Mouse (Mus musculus): ENCODE results near the gene Zfp541.

Gene Zfp541

DNA sequence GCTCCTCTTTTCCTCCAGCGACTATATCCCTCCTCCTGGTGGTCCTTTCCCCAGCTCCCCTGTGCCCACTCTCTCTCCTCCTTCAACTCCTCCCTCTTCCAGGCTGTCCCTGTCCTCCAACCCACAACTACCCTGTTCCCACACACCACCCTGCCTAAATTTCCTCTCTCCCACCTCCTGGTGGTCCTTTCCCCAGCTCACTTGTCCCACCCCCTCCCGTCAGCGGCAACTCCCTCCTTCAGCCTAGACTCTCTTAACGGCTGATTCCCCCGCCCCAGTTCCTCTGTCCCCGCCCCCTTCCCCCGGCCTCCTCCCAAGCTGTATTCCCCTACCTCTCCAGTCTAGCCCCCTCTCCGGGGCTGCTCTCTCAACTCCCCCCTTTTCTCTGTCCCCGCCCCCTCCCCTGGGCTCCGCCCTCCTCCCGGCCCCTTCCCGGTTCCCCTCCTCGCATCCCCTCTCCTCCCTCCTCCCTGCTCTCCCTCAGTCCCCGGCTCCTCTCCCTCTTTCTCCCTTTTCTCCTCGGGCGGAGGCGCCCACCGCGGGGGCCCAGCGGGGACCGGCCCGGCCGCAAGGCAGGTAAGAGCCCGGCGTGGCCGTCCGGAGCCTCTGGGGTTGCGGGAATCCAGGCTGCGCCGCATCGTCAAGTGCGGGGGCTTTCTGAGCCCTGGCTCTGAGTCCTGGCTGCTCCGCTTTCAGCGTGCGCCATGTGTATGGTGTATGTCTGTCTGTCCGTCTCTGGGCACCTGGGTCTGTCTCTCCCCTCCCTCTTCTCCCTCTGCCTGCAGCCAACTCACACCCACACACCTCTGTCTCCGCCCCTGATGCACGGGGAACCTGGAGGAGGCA is 68.5 kb downstream of the Zfp541 start:
- DNase-seq: peak; percentile 80

DNA sequence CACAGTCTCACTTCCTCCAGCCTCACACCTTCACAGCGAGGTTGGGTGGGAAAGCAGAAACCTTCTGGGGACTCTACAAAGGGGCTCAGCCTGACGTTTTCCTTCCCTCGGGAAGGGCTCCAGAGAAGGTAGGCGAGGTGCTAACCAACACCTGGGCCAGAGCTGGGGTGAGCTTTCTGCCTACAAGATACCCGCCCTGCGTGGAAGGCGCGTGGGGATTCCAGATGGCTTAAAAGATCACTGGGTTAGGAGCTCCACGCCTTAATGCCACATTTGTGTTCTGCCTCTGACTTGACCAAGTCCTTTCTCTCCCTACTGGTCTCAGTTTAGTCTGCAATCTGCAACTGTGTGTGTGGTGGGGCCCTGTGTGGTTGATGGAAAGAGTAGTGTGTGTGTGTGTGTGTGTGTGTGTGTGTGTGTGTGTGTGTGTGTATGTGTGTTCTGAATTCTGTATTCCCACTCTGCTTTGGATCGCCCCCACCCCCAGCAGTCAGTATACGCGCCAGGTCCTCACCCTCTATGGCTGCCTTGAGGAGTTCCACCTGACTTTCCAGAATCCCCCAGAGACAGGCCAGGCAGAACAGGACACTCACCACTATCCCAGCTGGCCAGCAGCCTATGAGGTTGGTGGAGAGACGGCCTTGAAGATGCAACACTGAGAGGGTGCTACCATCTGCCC is 69.5 kb downstream of the Zfp541 start:
- peak; percentile 69 for DNase-seq

DNA sequence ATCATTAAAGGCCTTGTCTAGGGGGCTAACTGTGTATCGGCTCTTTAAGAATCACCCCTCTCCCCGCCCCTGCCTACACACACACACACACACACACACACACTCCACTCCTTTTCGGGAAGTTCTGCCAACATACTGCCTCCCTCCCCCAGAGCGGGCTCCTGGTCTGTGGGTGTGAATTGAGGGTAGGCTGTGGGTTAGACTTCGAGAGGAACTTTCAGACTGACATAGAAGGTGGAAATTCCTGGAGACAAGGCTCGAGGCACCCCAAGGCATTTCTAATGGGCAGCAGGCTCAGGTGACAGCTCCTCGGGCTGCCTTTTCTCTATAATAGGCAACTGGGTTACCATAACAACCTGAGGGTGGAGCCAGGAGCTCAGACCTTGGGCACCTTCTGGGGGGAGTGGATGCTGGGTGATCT is 70.6 kb downstream of the Zfp541 start:
- peak; percentile 80 for DNase-seq

- peak; percentile 50 for DNase-seq
Observed at GRCm38 (mm10) chr7:16132926-16133325, 71.3 kb downstream of the Zfp541 start.

- no peak for DNase-seq
Observed at GRCm38 (mm10) chr7:16133691-16134090, 72.1 kb downstream of the Zfp541 start.

DNA sequence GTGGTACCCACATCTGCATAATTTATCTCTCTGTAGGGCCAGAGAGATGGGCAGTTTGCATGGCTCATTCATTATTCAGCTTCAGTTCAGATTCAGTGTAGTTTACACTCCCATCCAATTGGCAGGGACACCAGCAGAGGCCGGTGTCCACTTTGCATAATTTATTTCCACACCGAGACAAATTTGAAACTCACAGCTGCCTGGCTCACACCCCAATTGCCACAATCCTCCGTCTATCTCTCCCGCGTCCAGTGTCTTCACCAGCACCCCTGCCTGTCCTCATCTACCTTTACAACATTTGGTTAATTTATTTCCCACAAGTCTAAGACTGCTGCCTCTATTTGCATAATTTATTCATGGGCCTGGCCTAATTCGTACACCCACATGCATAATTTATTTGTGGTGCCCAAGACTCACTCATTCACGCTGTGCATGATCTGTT is 73.4 kb downstream of the Zfp541 start:
- peak; percentile 47 for DNase-seq
